In genomic region chr2:165080657-165081056, GRCm38 (mm10) we compare ENCODE assay signal across 36 mouse cellular contexts. TPM values are rescaled to one million over a fixed set of nuclear protein-coding genes. Genes with fewer than 3 reads are reported as not detected.
DNase-seq lines count a peak whose midpoint lies in the region; ATAC-seq lines count a peak whose summit lies in the region.
"Had no signal": no experiment of that assay in that cellular context is flagged by ENCODE, and none has a peak within 500 bp of the region (broad histone marks: within the 10 kb centered on the region; RNA-seq: fewer than 3 reads in every experiment).

No protein-coding gene starts in this region.

- no peak for ATAC-seq in midbrain, embryonic 11.5 days (ENCODE audit: low FRiP score)
- no peak for ATAC-seq in midbrain, embryonic 13.5 days
- no peak for ATAC-seq in forebrain, embryonic 12.5 days (ENCODE audit: low FRiP score)
- ATAC-seq: CD4-positive, CD25-positive, alpha-beta regulatory T cell, adult 4 months; forebrain, embryonic 13.5 days; forebrain, embryonic 16.5 days; intestine, postnatal 0 days had no signal

- no peaks in the 10 kb centered on the region for H3K36me3 ChIP-seq in midbrain, embryonic 11.5 days (ENCODE audit: control insufficient read depth, insufficient read depth, low read length)
- H3K36me3 ChIP-seq in midbrain, embryonic 13.5 days = no peaks in the 10 kb centered on the region
- H3K36me3 ChIP-seq in forebrain, embryonic 12.5 days (replicated peaks) = no peaks in the 10 kb centered on the region
- H3K36me3 ChIP-seq: embryonic facial prominence, embryonic 10.5 days; embryonic facial prominence, embryonic 13.5 days; hindbrain, embryonic 12.5 days; hindbrain, embryonic 15.5 days had no signal

- no peak overlapping the region for H3K27ac ChIP-seq in midbrain, embryonic 11.5 days (ENCODE audit: low read depth, low read length)
- H3K27ac ChIP-seq in midbrain, embryonic 13.5 days = no peak overlapping the region
- H3K27ac ChIP-seq in forebrain, embryonic 12.5 days = no peak overlapping the region
- H3K27ac ChIP-seq: embryonic facial prominence, embryonic 10.5 days; embryonic facial prominence, embryonic 13.5 days; forebrain, embryonic 13.5 days; heart, adult 2 months; hindbrain, embryonic 12.5 days; hindbrain, embryonic 15.5 days had no signal

- peaks cover 36% of the 10 kb centered on the region for H3K27me3 ChIP-seq in midbrain, embryonic 11.5 days (ENCODE audit: control insufficient read depth, insufficient read depth, low read length)
- peaks cover 36% of the 10 kb centered on the region for H3K27me3 ChIP-seq in midbrain, embryonic 13.5 days
- H3K27me3 ChIP-seq in forebrain, embryonic 12.5 days = peaks cover 50% of the 10 kb centered on the region

- no peak overlapping the region for H3K9ac ChIP-seq in midbrain, embryonic 11.5 days (ENCODE audit: low read length)
- no peak overlapping the region for H3K9ac ChIP-seq in midbrain, embryonic 13.5 days (replicated peaks)
- no peak overlapping the region for H3K9ac ChIP-seq in forebrain, embryonic 12.5 days
- H3K9ac ChIP-seq: embryonic facial prominence, embryonic 13.5 days; forebrain, embryonic 13.5 days; hindbrain, embryonic 12.5 days; hindbrain, embryonic 15.5 days had no signal

- WGBS in midbrain, embryonic 11.5 days = 23% methylated on average over 9 of the region's 9 CpGs
- 28% methylated on average over 9 of the region's 9 CpGs for WGBS in midbrain, embryonic 13.5 days
- 26% methylated on average over 9 of the region's 9 CpGs for WGBS in forebrain, embryonic 12.5 days

- peak; percentile 79 for DNase-seq in midbrain, embryonic 11.5 days (ENCODE audit: low spot score, missing footprints)
- peak; percentile 23 for DNase-seq in ZHBTc4 (ENCODE audit: low read depth, low spot score)
- DNase-seq in adrenal gland, postnatal 14 days = peak; percentile 61
- DNase-seq in thymus, postnatal 25 days = no peak
- DNase-seq in left cerebral cortex, adult 18-20 months (ENCODE audit: low spot score in 2 of 2) = no peak
- DNase-seq: cerebellum, adult 11 months; cerebellum, adult 8-10 months; cerebellum, postnatal 10 days; cerebellum, postnatal 36 days; embryo, embryonic 11 days; gastrocnemius, postnatal 10 days; gastrocnemius, postnatal 36 days; heart, adult 2 months; kidney, adult 2 months had no signal

- H3K9me3 ChIP-seq in midbrain, embryonic 11.5 days (ENCODE audit: control insufficient read depth, low read length) = no peaks in the 10 kb centered on the region
- H3K9me3 ChIP-seq in midbrain, embryonic 13.5 days = no peaks in the 10 kb centered on the region
- no peaks in the 10 kb centered on the region for H3K9me3 ChIP-seq in forebrain, embryonic 12.5 days
- H3K9me3 ChIP-seq: embryonic facial prominence, embryonic 10.5 days; embryonic facial prominence, embryonic 13.5 days; forebrain, embryonic 13.5 days; hindbrain, embryonic 12.5 days; hindbrain, embryonic 15.5 days had no signal

- no peak overlapping the region for H3K4me3 ChIP-seq in midbrain, embryonic 11.5 days (ENCODE audit: low read depth, low read length)
- H3K4me3 ChIP-seq in midbrain, embryonic 13.5 days (replicated peaks) = no peak overlapping the region
- H3K4me3 ChIP-seq in forebrain, embryonic 12.5 days (replicated peaks) = no peak overlapping the region
- H3K4me3 ChIP-seq: embryonic facial prominence, embryonic 10.5 days; embryonic facial prominence, embryonic 13.5 days; erythroblast, embryonic 14.5 days; forebrain, embryonic 13.5 days; heart, adult 2 months; hindbrain, embryonic 12.5 days; hindbrain, embryonic 15.5 days had no signal

- peaks cover 26% of the 10 kb centered on the region for H3K4me1 ChIP-seq in midbrain, embryonic 11.5 days (ENCODE audit: control insufficient read depth, insufficient read depth, low read length)
- H3K4me1 ChIP-seq in midbrain, embryonic 13.5 days (replicated peaks) = peaks cover 56% of the 10 kb centered on the region
- H3K4me1 ChIP-seq in forebrain, embryonic 12.5 days = peaks cover 52% of the 10 kb centered on the region
- H3K4me1 ChIP-seq: embryonic facial prominence, embryonic 13.5 days had no signal

- H3K4me2 ChIP-seq in midbrain, embryonic 11.5 days = no peak overlapping the region
- no peak overlapping the region for H3K4me2 ChIP-seq in midbrain, embryonic 13.5 days (replicated peaks)
- H3K4me2 ChIP-seq in forebrain, embryonic 12.5 days = no peak overlapping the region
- H3K4me2 ChIP-seq: embryonic facial prominence, embryonic 13.5 days; forebrain, embryonic 13.5 days; heart, embryonic 11.5 days; hindbrain, embryonic 12.5 days; hindbrain, embryonic 15.5 days had no signal

RNA-seq across cellular contexts. Expression of gene 1700025C18Rik, which starts 9.9 kb away (rescaled TPM):
- polyA plus RNA-seq in midbrain, embryonic 11.5 days (2014; fragmentation: Nextera tagmentation; extraction: Ambion mirVana) = not detected in 2 replicates
- not detected in 2 replicates for polyA plus RNA-seq in midbrain, embryonic 13.5 days (2015; fragmentation: Nextera tagmentation; extraction: Ambion mirVana)
- total RNA-seq in adrenal gland, postnatal 14 days (2021) = not detected in 2 replicates
- not detected for total RNA-seq in left cerebral cortex, adult 18-20 months (2021)
- not detected in 2 replicates for polyA plus RNA-seq in forebrain, embryonic 12.5 days (2016; fragmentation: Nextera tagmentation; extraction: Ambion mirVana)
- total RNA-seq: ES-E14; gastrocnemius, adult 18-20 months; gastrocnemius, postnatal 10 days; gastrocnemius, postnatal 36 days; granulocyte monocyte progenitor cell, adult 5-6 weeks; heart, adult 2 months; heart, postnatal 25 days; hematopoietic stem cell, adult 5-6 weeks had no signal
- polyA plus RNA-seq: C2C12; CD4-positive, CD25-positive, alpha-beta regulatory T cell, adult 4 months; cortical plate, adult 2 months; embryonic facial prominence, embryonic 10.5 days; embryonic facial prominence, embryonic 13.5 days; erythroblast, embryonic 14.5 days; forebrain, embryonic 13.5 days; forebrain, embryonic 16.5 days; heart, adult 2 months; heart, embryonic 11.5 days; heart, embryonic 14.5 days; heart, postnatal 0 days; hindbrain, embryonic 12.5 days; hindbrain, embryonic 15.5 days; intestine, embryonic 14.5 days; intestine, postnatal 0 days; kidney, adult 2 months had no signal

RNA-seq across cellular contexts. Expression of gene Cd40, which starts 25.2 kb away (rescaled TPM):
- polyA plus RNA-seq in midbrain, embryonic 11.5 days (2014; fragmentation: Nextera tagmentation; extraction: Ambion mirVana) = 5.6 and 7.3 TPM in 2 replicates
- polyA plus RNA-seq in midbrain, embryonic 13.5 days (2015; fragmentation: Nextera tagmentation; extraction: Ambion mirVana) = 7.6 and 8.6 TPM in 2 replicates
- 3.3 and 6.5 TPM in 2 replicates for total RNA-seq in adrenal gland, postnatal 14 days (2021)
- under 1 TPM; 0.44 to 0.80 TPM for total RNA-seq in left cerebral cortex, adult 18-20 months (2021)
- polyA plus RNA-seq in forebrain, embryonic 12.5 days (2016; fragmentation: Nextera tagmentation; extraction: Ambion mirVana) = 2.7 and 4.8 TPM in 2 replicates
- total RNA-seq: granulocyte monocyte progenitor cell, adult 5-6 weeks had no signal

RNA-seq across cellular contexts. Expression of gene Ncoa5, which starts 46.0 kb away (rescaled TPM):
- 76.9 and 85.6 TPM in 2 replicates for polyA plus RNA-seq in midbrain, embryonic 11.5 days (2014; fragmentation: Nextera tagmentation; extraction: Ambion mirVana)
- polyA plus RNA-seq in midbrain, embryonic 13.5 days (2015; fragmentation: Nextera tagmentation; extraction: Ambion mirVana) = 132 and 137 TPM in 2 replicates
- 37.6 and 40.5 TPM in 2 replicates for total RNA-seq in adrenal gland, postnatal 14 days (2021)
- 10 to 100 TPM; 53.4 to 56.8 TPM for total RNA-seq in left cerebral cortex, adult 18-20 months (2021)
- 138 and 144 TPM in 2 replicates for polyA plus RNA-seq in forebrain, embryonic 12.5 days (2016; fragmentation: Nextera tagmentation; extraction: Ambion mirVana)

Comparison
In these comparisons a context has a peak if more than half of its experiments do, and no peak if none do; other contexts are left out.
1. DNase-seq: peak in midbrain, embryonic 11.5 days (single experiment), ZHBTc4 (single experiment) and adrenal gland, postnatal 14 days (single experiment); none in thymus, postnatal 25 days (single experiment) and left cerebral cortex, adult 18-20 months (0 of 2).